Mouse (Mus musculus) lung, postnatal 0 days (tissue): ENCODE data around the gene Dok7.

Experiments
- CTCF ChIP-seq: IDR thresholded peaks from 2 replicates; pipeline ENCODE4 v1.5.1; 2016; ENCODE audit warnings: antibody characterized with exemption, mild to moderate bottlenecking
- EP300 ChIP-seq: IDR thresholded peaks from 2 replicates; pipeline ENCODE4 v1.6.1; 2016; ENCODE audit warnings: antibody characterized with exemption, mild to moderate bottlenecking, control low read depth

DNA sequence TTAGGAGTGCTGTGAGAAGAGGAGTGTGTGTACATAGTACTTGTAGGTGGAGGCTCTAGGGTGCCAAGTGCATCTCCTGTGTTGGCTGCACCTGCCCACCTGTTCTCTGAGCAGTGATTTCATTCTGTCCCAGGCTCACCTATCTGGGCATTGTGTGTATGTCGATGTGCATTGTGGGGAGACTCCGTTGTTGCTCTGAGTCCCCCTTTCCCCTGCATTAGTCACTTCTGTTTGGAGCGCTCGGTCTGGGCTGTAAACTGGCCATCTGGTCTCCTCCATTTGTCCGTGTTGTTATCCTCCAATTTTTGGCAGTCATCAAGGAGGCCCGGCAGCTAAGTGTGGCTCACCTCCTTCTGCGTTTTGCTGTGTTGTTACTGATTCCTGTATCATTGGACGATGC lies 63.5 kb downstream of the Dok7 start:
- no peak for TF ChIP-seq CTCF
- TF ChIP-seq EP300 = no peak
